In the genomic region with DNA sequence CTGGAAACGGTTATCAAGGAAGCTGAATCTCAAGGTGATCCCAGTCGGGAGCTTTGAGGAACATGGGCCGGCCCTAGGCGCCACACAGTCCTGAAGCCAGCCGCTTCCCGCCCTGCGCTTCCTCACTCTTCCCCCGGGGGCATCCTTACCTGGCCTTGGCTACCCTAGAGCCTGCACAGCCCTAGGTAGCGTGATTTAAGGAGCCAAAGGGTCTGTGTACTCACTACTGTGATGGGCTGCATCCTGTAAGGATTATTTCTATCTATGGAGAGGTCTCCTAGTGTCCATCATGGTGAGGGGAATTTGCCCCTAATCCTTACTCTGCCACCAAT, we compare ENCODE assay signal across 8 mouse cellular contexts. TPM values are rescaled to one million over a fixed set of nuclear protein-coding genes. Genes with fewer than 3 reads are reported as not detected.
A peak's percentile ranks its signal among the peaks of the same experiment; 100 is the strongest.
DNase-seq lines count a peak whose midpoint lies in the region; ATAC-seq and TF ChIP-seq lines count a peak whose summit lies in the region.

No protein-coding gene starts in this region.

- no peaks in the 10 kb centered on the region for H3K27me3 ChIP-seq in neural tube, embryonic 11.5 days (ENCODE audit: control insufficient read depth, insufficient read depth, low read length)
- H3K27me3 ChIP-seq in intestine, postnatal 0 days (replicated peaks; ENCODE audit: control insufficient read depth, insufficient read depth, low read length): no peaks in the 10 kb centered on the region
- H3K27me3 ChIP-seq in neural tube, embryonic 13.5 days: no peaks in the 10 kb centered on the region

- H3K4me3 ChIP-seq in neural tube, embryonic 11.5 days (ENCODE audit: low read depth, low read length): peak overlapping the region; percentile 63
- H3K4me3 ChIP-seq in embryonic fibroblast, embryonic 13.5 days (ENCODE audit: insufficient read depth, low read length): peak overlapping the region; percentile 86
- peak overlapping the region; percentile 54 for H3K4me3 ChIP-seq in intestine, postnatal 0 days (ENCODE audit: low read depth, low read length)
- peak overlapping the region; percentile 74 for H3K4me3 ChIP-seq in neural tube, embryonic 13.5 days

- 0 out of 2 replicates have a peak, but pooled peaks have one; percentile 5 for TF ChIP-seq CTCF in embryonic fibroblast, embryonic 13.5 days (IDR thresholded peaks at IDR 0.05; ENCODE audit: borderline replicate concordance, insufficient read depth, low read length)
- peak; percentile 76 for TF ChIP-seq CTCF in intestine, postnatal 0 days (IDR thresholded peaks at IDR 0.05; ENCODE audit: low read depth)

- no peak for TF ChIP-seq POLR2A in embryonic fibroblast, embryonic 13.5 days (IDR thresholded peaks at IDR 0.05; ENCODE audit: low read depth, low read length)

- H3K9ac ChIP-seq in neural tube, embryonic 11.5 days (ENCODE audit: low read length): peak overlapping the region; percentile 78
- H3K9ac ChIP-seq in intestine, postnatal 0 days (ENCODE audit: low read depth, low read length): peak overlapping the region; percentile 52
- H3K9ac ChIP-seq in neural tube, embryonic 13.5 days: peak overlapping the region; percentile 83

- ATAC-seq in neural tube, embryonic 11.5 days (ENCODE audit: insufficient read depth, low FRiP score, low TSS enrichment): peak; percentile 95
- peak; percentile 98 for ATAC-seq in intestine, postnatal 0 days
- peak; percentile 98 for ATAC-seq in neural tube, embryonic 13.5 days (ENCODE audit: low read depth)

- no peak for DNase-seq in neural tube, embryonic 11.5 days (ENCODE audit: low spot score)
- DNase-seq in neural tube, embryonic 10.5 days (ENCODE audit: extremely low spot score, low spot score): no peak
- DNase-seq in adrenal gland, adult 8-10 months: no peak
- DNase-seq in cerebellum, postnatal 25 days: no peak
- no peak for DNase-seq in thymus, adult 18-20 months

- H3K27ac ChIP-seq in neural tube, embryonic 11.5 days (ENCODE audit: low read depth, low read length): no peak overlapping the region
- no peak overlapping the region for H3K27ac ChIP-seq in embryonic fibroblast, embryonic 13.5 days (ENCODE audit: insufficient read depth, low read length)
- no peak overlapping the region for H3K27ac ChIP-seq in intestine, postnatal 0 days (ENCODE audit: low read depth, low read length)
- peak overlapping the region; percentile 84 for H3K27ac ChIP-seq in neural tube, embryonic 13.5 days (replicated peaks)

- no peaks in the 10 kb centered on the region for H3K9me3 ChIP-seq in neural tube, embryonic 11.5 days (ENCODE audit: control insufficient read depth, low read length)
- H3K9me3 ChIP-seq in intestine, postnatal 0 days (ENCODE audit: control insufficient read depth): no peaks in the 10 kb centered on the region
- H3K9me3 ChIP-seq in neural tube, embryonic 13.5 days: no peaks in the 10 kb centered on the region

- H3K4me1 ChIP-seq in neural tube, embryonic 11.5 days (ENCODE audit: control insufficient read depth, insufficient read depth, low read length): no peaks in the 10 kb centered on the region
- H3K4me1 ChIP-seq in embryonic fibroblast, embryonic 13.5 days (ENCODE audit: control insufficient read depth, insufficient read depth, low read length): no peaks in the 10 kb centered on the region
- no peaks in the 10 kb centered on the region for H3K4me1 ChIP-seq in intestine, postnatal 0 days (replicated peaks; ENCODE audit: control insufficient read depth, insufficient read depth, low read length)
- peaks cover 24% of the 10 kb centered on the region for H3K4me1 ChIP-seq in neural tube, embryonic 13.5 days (replicated peaks)

- H3K4me2 ChIP-seq in neural tube, embryonic 11.5 days (ENCODE audit: low read depth): peak overlapping the region; percentile 62
- peak overlapping the region; percentile 69 for H3K4me2 ChIP-seq in intestine, postnatal 0 days (replicated peaks; ENCODE audit: low read depth)
- H3K4me2 ChIP-seq in neural tube, embryonic 13.5 days: peak overlapping the region; percentile 70

- no peaks in the 10 kb centered on the region for H3K36me3 ChIP-seq in neural tube, embryonic 11.5 days (ENCODE audit: control insufficient read depth, insufficient read depth, low read length)
- H3K36me3 ChIP-seq in intestine, postnatal 0 days (ENCODE audit: control insufficient read depth, insufficient read depth): no peaks in the 10 kb centered on the region
- no peaks in the 10 kb centered on the region for H3K36me3 ChIP-seq in neural tube, embryonic 13.5 days

- WGBS in neural tube, embryonic 11.5 days: under 1% methylated on average over 9 of the region's 9 CpGs
- 0% methylated on average over 9 of the region's 9 CpGs for WGBS in intestine, postnatal 0 days
- WGBS in neural tube, embryonic 13.5 days: 2% methylated on average over 9 of the region's 9 CpGs

RNA-seq across cellular contexts. Expression of a gene that starts 0.4 kb away (rescaled TPM):
- 11.3 and 11.8 TPM in 2 replicates for polyA plus RNA-seq in neural tube, embryonic 11.5 days (2014; fragmentation: Nextera tagmentation; extraction: Ambion mirVana)
- polyA plus RNA-seq in embryonic fibroblast, embryonic 13.5 days (2011; ENCODE audit: insufficient read length, low read depth, missing spikeins): 4.3 and 7.1 TPM in 2 replicates
- polyA plus RNA-seq in intestine, postnatal 0 days (2015; fragmentation: Nextera tagmentation; extraction: Ambion mirVana): 3.6 and 4.2 TPM in 2 replicates
- 8.2 and 8.9 TPM in 2 replicates for polyA plus RNA-seq in neural tube, embryonic 13.5 days (2015; fragmentation: Nextera tagmentation; extraction: Ambion mirVana)
- total RNA-seq in adrenal gland, adult 8-10 months (2022): 10 to 100 TPM in 1 of 4 experiments, 1 to 10 TPM in 3; 4.7 to 10.4 (median 8.4) TPM

RNA-seq across cellular contexts. Expression of a gene that starts 36.6 kb away (rescaled TPM):
- 40.3 and 41.5 TPM in 2 replicates for polyA plus RNA-seq in neural tube, embryonic 11.5 days (2014; fragmentation: Nextera tagmentation; extraction: Ambion mirVana)
- 24.0 and 24.8 TPM in 2 replicates for polyA plus RNA-seq in embryonic fibroblast, embryonic 13.5 days (2011; ENCODE audit: insufficient read length, low read depth, missing spikeins)
- 5.8 and 7.0 TPM in 2 replicates for polyA plus RNA-seq in intestine, postnatal 0 days (2015; fragmentation: Nextera tagmentation; extraction: Ambion mirVana)
- polyA plus RNA-seq in neural tube, embryonic 13.5 days (2015; fragmentation: Nextera tagmentation; extraction: Ambion mirVana): 19.4 and 22.2 TPM in 2 replicates
- 10 to 100 TPM; 28.6 to 52.7 (median 36.6) TPM for total RNA-seq in adrenal gland, adult 8-10 months (2022)
